Mouse (Mus musculus) kidney, adult 2 months (tissue): ENCODE results near the gene Ccr8.

ENCODE experiments used
- CTCF ChIP-seq: fragments of 200-500 bp; conservative IDR thresholded peaks from 2 replicates; pipeline ENCODE4 v1.5.1; 2011; ENCODE audit warnings: low read depth, mild to moderate bottlenecking, control low read depth, low read length, moderate library complexity, mixed read lengths; ENCODE audit not compliant: insufficient read depth, insufficient read length
- POLR2A ChIP-seq: fragments of 200-500 bp; IDR thresholded peaks from one replicate; pipeline ENCODE4 v1.6.1; 2011; ENCODE audit warnings: low read depth, low read length, control low read depth

- TF ChIP-seq CTCF (no peak), POLR2A (no peak)
Measured at GRCm38 (mm10) chr9:120078241-120078640, 13.7 kb upstream of the Ccr8 start.
